ENCODE assay signal across 24 mouse cellular contexts in genomic region chr12:28726204-28726603, GRCm38 (mm10).
"Had no signal": no experiment of that assay in that cellular context is flagged by ENCODE, and none has a peak within 500 bp of the region (broad histone marks: within the 10 kb centered on the region; RNA-seq: fewer than 3 reads in every experiment).

No protein-coding gene starts in this region.

- DNase-seq: gastrocnemius, adult 2 months; gastrocnemius, postnatal 10 days; gastrocnemius, postnatal 25 days; heart, adult 18-20 months; heart, postnatal 10 days; heart, postnatal 4 days; kidney, adult 2 months; kidney, adult 9 months; kidney, postnatal 14 days; kidney, postnatal 36 days; layer of hippocampus, adult 9-11 months; layer of hippocampus, postnatal 36 days; left cerebral cortex, postnatal 4 days had no signal

- H3K27ac ChIP-seq: gastrocnemius, adult 2 months; heart, embryonic 10.5 days; hindbrain, embryonic 10.5 days; hindbrain, embryonic 12.5 days; hindbrain, embryonic 14.5 days; intestine, embryonic 15.5 days; kidney, embryonic 15.5 days; kidney, postnatal 0 days; limb, embryonic 13.5 days; limb, embryonic 15.5 days; liver, embryonic 12.5 days had no signal

- H3K4me1 ChIP-seq: heart, embryonic 10.5 days; heart, embryonic 12.5 days; hindbrain, embryonic 10.5 days; hindbrain, embryonic 12.5 days; intestine, embryonic 15.5 days; kidney, embryonic 15.5 days; limb, embryonic 13.5 days; limb, embryonic 15.5 days; liver, embryonic 12.5 days had no signal

- H3K9me3 ChIP-seq: heart, embryonic 10.5 days; heart, embryonic 12.5 days; hindbrain, embryonic 10.5 days; hindbrain, embryonic 12.5 days; intestine, embryonic 15.5 days; kidney, embryonic 15.5 days; limb, embryonic 13.5 days; limb, embryonic 15.5 days; liver, embryonic 12.5 days had no signal

- H3K27me3 ChIP-seq: heart, embryonic 12.5 days; hindbrain, embryonic 12.5 days; intestine, embryonic 15.5 days; kidney, embryonic 15.5 days; limb, embryonic 13.5 days; limb, embryonic 15.5 days; liver, embryonic 12.5 days had no signal

- H3K4me3 ChIP-seq: gastrocnemius, adult 2 months; heart, embryonic 10.5 days; heart, embryonic 12.5 days; hindbrain, embryonic 10.5 days; hindbrain, embryonic 12.5 days; intestine, embryonic 15.5 days; kidney, embryonic 15.5 days; limb, embryonic 13.5 days; limb, embryonic 15.5 days; liver, embryonic 12.5 days had no signal
